Mouse (Mus musculus): ENCODE measurements around the gene Gm5072. TPM values are rescaled to one million over a fixed set of nuclear protein-coding genes. Genes with fewer than 3 reads are reported as not detected.
"Not testable (repeated sequence)": the region's sequence is repeated elsewhere in the genome, so short reads cannot be mapped to it uniquely, and the experiment has no call there.

The Gm5072 gene
- polyA plus RNA-seq (2015; fragmentation: Nextera tagmentation; extraction: Ambion mirVana): not detected in 2 replicates

DNA sequence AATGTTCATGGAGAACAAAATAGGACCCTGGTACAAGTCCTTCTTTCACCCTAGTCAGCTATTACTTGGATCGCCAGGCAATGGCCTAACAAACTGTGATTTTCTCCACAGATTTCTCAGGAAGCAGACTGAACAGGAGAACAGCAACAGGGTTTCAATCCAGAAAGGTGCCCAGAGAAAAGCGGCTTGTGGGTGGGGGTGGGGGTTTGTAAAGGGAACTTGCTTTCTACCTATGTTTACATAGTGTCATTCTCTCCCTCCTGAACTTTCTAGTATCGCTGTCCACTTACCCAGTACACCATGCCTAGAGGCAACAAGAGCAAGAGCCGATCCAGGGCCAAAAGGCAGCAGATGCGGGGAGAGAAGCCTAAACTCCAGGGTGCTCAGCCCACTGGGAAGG is at the start of gene Gm5072:
Gene Gm5072, plus strand, starts transcription at position 301 of the 400 bp plus-strand sequence.
- not testable (repeated sequence) for H3K9me3 ChIP-seq (replicated peaks); H3K36me3 ChIP-seq; H3K27me3 ChIP-seq; H3K4me3 ChIP-seq (replicated peaks); H3K4me1 ChIP-seq; H3K4me2 ChIP-seq (replicated peaks); ATAC-seq (ENCODE audit: insufficient number of reproducible peaks, low FRiP score, low TSS enrichment, low read depth); H3K27ac ChIP-seq (replicated peaks); H3K9ac ChIP-seq
- WGBS: no CpG with 5 or more reads among the region's 5 CpGs

Other genes starting within 250 kb of the Gm5072 start
- gene Mageb2, start 60.8 kb upstream of the Gm5072 start, polyA plus RNA-seq (2015; fragmentation: Nextera tagmentation; extraction: Ambion mirVana): not detected in 2 replicates
- not detected in 2 replicates for gene Gm8914, start 87.6 kb downstream of the Gm5072 start, polyA plus RNA-seq (2015; fragmentation: Nextera tagmentation; extraction: Ambion mirVana)
- gene 1700084M14Rik, start 183.4 kb downstream of the Gm5072 start, polyA plus RNA-seq (2015; fragmentation: Nextera tagmentation; extraction: Ambion mirVana): not detected in 2 replicates
- not detected in 2 replicates for gene Gm14781, start 239.7 kb downstream of the Gm5072 start, polyA plus RNA-seq (2015; fragmentation: Nextera tagmentation; extraction: Ambion mirVana)